Mouse (Mus musculus) layer of hippocampus, adult 9-11 months (tissue): Measurements from ENCODE around the gene Gm5089.

ENCODE experiments used
- DNase-seq: peaks from one replicate; pipeline ENCODE4 v3.0.0; 2022

Gene Gm5089

DNA sequence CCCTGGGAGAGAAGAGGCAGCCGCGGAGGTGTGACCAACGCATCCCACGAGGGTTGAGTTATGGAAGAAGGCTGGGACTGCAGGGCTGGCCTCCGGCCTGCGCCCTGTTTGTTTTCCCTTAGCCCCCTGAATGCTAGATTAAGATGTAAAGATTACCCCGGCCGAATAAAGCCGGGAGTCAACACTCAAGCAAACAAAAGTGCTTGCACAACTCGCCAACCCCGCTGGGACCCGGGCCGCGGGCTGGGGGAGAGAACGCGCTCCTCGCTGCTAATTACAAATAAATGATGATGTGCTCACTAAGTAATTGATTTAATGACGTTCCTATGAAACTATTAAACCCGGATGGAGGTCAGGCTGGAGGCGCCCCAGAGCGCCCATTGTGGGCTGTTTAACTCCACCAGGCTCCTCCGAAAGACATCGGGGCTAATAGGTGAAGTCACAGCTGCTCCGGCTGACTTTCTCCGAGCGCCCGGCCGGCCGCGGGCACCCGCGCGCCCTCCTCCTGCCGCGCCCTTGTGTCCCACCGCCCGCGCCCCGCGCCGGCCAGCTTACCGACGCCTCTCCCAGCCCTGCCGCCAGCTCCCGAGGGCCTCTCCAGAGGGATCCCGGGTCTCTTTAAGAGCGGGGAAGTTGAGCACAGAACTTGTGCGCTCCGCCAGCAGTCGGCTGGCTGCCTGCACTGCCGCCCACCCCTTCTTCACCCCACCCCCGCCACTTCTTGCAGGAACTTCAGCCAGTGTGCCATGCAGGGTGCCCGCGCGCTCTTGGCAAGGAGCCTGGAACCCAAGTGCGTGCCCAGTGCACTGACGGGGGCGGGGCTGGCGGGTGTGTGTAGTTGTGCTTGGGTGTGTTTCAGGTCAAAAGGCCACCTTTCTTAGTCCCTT is at the start of gene Gm5089:
Gene Gm5089 (minus strand): TSS at position 620 of the 887 bp plus-strand sequence.
- DNase-seq, result no peak

GRCm38 (mm10) chr14:122492015-122492414 is 41.1 kb upstream of the Gm5089 start:
- DNase-seq, result no peak

GRCm38 (mm10) chr14:122491521-122491920 is 40.6 kb upstream of the Gm5089 start:
- DNase-seq, result no peak

GRCm38 (mm10) chr14:122490441-122491328 is 39.8 kb upstream of the Gm5089 start, which contains the start of gene Gm10837:
Gm10837 (plus strand) TSS chr14:122490586.
- no peak for DNase-seq

- no peak for DNase-seq
Observed at GRCm38 (mm10) chr14:122489686-122490414, 38.9 kb upstream of the Gm5089 start.

- no peak for DNase-seq
Observed at GRCm38 (mm10) chr14:122489041-122489440, 38.1 kb upstream of the Gm5089 start.

GRCm38 (mm10) chr14:122487366-122487765 is 36.5 kb upstream of the Gm5089 start:
- DNase-seq, result no peak

- no peak for DNase-seq
Observed at GRCm38 (mm10) chr14:122486611-122487010, 35.7 kb upstream of the Gm5089 start.

DNA sequence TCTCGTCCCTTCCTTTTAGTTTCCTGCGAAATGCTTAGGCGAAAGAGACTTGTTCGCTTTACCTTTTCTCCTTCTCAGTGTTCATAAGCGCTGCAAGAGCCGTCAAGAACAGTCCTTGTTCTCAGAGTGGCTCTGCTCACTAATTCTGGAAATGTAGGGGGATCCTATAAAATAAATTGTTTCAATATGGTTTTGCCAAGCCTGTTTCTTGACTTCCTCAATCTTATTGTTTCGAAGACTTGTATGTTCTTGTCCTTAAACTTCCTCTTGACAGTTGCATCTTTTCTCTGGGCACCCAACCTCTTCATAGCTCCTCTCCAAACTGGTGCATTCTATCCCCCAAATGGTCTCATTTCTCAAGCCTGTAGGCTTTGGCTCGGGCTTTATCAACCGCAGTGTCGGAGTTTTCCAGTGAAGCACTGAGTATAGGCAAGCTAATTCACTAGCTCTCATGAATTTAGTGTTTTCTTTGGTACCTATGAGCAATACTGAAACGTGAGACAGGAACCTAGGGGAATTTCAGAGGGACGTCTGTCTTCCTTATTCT is 34.8 kb upstream of the Gm5089 start:
- DNase-seq, result no peak

GRCm38 (mm10) chr14:122484844-122485551 is 34.1 kb upstream of the Gm5089 start:
- DNase-seq, result no peak

DNA sequence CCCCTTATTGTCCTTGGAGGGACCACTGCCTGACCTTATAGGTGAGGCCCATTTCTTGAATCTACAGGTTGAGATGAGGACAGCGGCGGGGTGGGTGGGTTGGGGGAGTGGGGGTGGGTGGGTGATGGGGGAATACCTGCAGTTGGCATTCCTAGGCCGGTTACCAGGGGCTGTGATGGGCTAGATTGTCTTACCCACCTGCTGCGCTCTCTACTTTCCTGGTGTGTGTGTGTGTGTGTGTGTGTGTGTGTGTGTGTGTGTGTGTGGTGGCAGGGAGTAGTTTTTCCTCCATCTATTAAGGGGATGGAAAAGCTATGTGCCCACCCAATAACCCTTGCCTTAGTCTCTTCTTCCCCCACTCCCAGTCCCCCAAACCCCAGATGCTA is 33.5 kb upstream of the Gm5089 start:
- no peak for DNase-seq

- no peak for DNase-seq
Observed at GRCm38 (mm10) chr14:122483556-122484421, 32.9 kb upstream of the Gm5089 start.

DNA sequence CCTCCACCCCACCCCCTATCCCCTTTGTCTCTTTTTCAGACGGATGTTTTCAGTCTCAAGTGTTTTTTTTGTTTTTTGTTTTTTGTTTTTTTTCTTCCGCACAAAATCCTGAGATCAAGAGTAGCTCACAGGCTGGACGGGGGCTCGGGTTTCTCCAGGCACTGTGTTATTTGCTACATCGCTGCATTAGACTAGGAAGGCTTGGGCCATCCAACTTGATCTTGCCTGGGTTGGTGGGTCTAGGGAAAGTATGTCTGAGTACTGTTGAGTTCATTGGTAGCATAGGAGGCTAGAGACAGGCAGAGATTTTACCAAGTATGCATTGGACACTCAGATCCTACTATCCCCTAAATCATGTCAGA is 32.1 kb upstream of the Gm5089 start:
- DNase-seq, result no peak

DNA sequence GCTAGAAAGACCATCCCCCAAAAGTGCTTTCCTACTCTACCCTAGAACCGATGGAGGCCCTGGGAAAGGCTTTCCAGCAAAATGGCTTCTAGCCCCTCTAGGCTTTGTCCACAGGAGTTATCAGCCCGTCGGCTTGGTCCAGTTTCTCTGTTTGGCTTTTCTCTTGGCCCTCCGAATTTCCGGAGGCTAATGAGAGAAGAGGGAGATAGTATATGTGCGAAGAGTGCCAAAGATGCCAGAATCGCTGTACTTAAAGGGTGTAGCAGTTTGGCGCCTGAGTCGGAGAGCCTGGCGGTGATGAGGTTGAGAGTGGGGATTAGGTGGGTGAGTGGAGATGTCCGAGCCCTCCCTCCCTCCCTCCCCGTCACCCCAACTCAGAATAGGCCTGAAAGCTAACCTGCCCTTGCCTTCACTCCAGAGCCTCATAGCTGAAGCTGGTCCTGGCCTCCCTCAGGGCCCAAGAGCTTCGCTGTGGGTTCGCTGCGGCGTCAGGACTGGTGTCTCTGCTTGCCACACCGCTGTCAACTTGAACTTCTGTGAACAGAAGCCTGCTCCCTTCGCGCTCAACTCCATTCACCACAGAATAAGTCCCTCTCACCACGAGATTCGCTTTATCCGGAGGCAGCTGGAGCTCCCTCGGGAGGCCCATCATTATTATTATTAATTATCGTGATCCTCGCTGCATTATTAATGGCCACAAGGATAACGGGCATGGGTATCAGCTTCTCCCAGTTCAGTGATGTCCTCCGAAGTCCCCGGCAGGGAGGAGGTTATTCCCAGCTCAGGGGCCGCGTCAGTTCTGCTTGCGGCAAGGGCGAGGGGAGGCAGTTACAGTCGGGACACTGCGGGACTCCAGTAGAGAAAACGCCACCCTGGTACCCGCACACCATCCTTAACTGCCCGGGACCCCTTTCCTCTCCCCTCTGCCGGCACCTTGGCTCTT is 31.4 kb upstream of the Gm5089 start:
- DNase-seq, result no peak

DNA sequence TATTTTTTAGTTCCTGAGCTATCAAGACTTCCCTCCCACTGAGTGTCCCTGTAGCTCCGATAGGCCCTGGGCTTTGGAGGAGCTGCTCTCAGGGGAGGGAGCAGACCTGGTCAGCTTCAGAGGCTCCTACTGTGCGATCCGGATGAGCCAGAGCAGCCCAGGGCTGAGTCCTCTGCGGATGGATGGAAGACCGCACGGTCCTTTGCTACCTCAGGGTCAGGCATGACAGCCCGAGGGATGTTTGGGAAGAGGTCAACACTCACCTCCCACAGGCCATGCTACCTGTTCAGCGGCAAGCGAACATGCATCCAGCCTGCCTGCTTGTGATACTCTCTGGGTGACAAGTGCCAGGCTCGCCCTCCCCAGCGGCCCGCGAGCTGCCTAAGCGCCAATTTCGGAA is 30.3 kb upstream of the Gm5089 start:
- no peak for DNase-seq

DNA sequence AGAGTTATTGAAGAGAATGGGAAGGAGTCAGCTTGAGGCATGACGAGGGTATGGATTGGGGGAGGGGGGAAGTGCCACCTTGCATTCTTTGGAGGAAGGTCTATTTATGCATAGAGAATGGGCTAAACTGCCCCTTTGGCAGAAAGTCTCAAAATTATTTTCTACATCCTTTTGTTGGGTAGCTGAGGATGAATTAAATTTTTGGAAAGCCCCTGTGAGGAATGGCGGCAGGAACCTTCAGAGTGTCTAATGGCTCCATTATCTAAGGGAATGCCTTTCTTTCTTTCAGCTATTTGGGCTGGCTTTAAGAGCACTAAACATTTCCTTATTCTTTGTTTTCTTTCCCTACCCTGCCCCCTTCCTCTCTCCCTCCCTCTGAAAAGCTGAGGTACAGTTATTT is 29.4 kb upstream of the Gm5089 start:
- no peak for DNase-seq

- DNase-seq, result no peak
Observed at GRCm38 (mm10) chr14:122479461-122480109, 28.7 kb upstream of the Gm5089 start.

GRCm38 (mm10) chr14:122478574-122479011 is 27.7 kb upstream of the Gm5089 start:
- DNase-seq, result no peak

GRCm38 (mm10) chr14:122477971-122478573 is 27.2 kb upstream of the Gm5089 start:
- DNase-seq, result no peak
